Mouse (Mus musculus) heart, postnatal 25 days (tissue): Measurements from ENCODE around the gene Tmem237. TPM values are rescaled to one million over a fixed set of nuclear protein-coding genes. Genes with fewer than 3 reads are reported as not detected.

Experiments used
- DNase-seq: peaks from one replicate; pipeline ENCODE4 v3.0.0; 2022; ENCODE audit warnings: low spot score
- intact Hi-C: fragments of 180-260 bp; cut with DNase I; formaldehyde crosslinking; loops from one replicate; pipeline ENCODE4 v1.15.1; 2025
- total RNA-seq, 2 experiments: library from RNA; stranded (reverse); gene quantifications; 2 replicates each; pipeline ENCODE4 v1.2.3; 2021

Gene Tmem237
- 1 to 10 TPM; 3.8 to 4.0 TPM for total RNA-seq

DNA sequence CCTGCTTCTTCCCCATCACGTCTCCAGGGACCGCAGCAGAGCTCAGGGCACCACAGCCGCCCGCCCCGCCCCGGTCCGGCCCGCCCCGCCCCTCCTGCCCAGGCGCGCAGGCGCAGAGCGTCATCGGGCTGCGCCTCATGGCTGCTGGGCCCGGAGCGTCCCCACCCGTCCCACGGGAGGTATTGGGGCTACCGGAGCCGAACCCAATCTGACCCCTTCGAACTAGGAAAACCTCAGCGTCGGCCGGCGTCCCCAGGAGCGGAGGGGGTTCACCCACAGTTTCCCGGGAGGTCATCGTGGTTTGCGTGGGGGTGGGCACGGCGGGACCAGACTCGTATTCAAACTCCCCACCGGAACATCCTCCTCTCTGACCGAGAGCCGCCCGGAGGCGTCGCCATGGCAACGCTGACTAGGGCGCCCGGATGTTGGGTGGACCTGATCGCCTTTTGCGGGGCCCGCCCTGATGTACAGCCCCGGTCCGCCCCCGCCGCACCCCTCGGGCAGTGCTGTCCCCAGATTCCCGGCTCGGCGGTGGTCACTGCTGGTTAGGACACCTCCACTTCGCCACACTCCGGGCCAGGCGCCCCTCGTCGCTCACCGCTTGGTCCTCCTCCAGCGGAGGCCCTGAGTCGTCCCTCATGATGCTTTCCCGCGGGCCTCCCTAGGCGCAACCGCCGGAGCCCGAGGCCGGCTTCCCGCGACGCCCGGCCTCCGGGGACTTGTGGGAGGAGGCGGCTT is at the start of gene Tmem237:
TSS of gene Tmem237 (minus strand) at position 689 of the 738 bp plus-strand sequence.
- DNase-seq, result peak; percentile 90
- intact Hi-C loops, result loop anchor here (5.0 to 10.0 kb wide), 4 partner anchors 117 to 565 kb away; partner anchors contain the start of genes Als2, Nop58, Stradb and Trak2

DNA sequence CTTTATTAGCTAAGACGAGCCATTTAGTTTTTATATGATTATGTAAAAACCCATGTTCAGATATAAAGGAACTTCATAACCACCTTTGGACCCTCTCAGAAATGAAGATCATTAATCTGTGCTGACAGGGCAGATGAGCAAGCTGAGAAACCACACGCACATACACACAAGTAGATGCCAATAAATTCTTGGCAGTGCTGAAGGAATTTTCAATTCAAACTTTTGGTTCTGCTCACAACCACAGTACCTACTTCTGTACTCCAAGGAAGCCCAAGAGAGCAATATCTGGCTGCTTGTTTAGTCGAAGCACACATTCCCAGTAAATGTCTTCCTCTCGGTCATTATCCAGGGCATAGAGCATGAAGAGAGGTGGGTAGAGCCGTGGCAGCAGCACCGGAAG is 49.4 kb upstream of the Tmem237 start:
- intact Hi-C loops, result no loop called here
- DNase-seq, result no peak

DNA sequence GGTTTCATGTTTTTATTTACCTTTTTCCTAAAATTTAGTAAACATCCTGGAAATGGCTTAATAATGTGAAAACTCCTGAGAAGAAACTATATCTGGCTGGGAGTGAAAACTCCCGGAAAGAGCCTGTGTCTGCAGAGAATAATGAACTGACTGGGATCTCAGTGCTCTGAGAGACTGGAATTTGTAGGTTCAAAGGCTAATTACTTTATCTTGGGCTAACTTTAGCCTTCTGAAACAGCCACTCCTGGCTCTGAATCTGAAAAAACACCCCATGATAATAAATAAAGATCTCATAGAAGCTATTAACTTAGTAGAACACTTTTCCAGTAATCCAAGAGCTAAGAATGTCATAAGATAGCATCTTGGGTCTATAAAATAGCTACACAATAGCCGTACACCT is 48.3 kb upstream of the Tmem237 start:
- DNase-seq, result no peak
- intact Hi-C loops, result no loop called here

DNA sequence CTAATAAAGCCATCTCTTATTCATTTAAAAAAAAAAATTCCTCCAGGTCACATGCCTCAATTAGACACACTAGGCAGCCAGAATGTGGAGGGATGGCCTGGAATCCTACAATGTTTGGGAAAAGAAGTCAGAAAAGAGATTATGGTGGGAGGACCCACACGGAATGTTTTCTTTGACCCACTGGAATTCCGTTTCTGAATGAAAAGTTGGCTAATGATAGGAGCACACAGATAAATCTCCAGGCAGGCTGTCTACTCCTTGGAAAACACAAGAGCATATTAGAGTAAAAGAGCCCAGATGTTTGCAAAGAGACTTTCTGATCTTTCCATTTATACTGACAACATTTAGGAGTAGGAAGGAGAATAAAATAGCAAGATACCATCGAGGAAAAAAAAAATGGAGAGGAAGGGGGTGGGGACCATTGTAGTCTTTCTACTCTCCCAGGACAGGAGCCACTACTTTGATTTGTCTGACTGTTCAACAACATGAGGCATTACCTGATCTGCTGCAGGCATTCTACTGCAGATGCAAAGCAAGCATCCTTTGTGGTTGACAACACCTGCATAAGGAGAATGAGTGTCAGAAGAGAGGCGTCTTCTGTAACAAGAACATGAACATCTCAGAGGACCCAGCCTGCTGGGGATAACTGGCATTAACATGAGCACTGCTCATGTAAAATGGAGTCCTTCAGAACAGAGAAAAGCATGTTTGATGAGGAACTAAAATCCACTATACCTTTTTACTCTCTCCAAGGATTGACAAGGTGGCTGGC is 47.6 kb upstream of the Tmem237 start:
- no peak for DNase-seq
- intact Hi-C loops, result no loop called here

DNA sequence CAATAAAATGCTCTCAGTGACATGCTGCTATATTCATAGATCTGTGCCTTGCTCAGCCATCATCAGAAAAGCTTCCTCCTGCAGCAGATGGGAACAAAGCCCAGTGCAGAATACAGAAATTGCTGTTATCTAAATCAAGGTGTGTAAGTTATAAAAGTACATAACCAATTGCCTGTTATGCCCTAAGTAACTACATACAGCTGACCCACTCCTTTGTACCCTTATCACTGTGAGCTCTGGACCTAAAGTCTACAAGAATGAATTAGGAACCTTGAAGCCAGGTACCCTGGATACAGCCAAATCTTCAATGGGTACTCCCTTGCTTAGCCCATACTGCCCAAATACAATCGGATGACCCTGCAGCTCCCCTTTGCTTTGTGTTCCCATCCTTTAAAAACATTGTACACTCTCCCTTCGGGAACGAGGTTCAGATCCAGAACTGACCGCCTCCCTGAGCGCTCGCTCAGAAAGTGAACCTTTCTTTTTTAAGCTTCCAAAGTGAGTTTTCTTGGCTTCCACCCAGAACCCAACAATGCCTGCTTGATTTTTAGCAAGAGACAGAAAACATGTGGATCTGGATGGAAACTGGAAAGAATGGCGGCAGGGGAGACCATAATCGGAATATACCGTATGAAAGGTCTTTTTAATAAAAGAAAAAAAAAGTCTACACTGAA is 46.2 kb upstream of the Tmem237 start:
- no peak for DNase-seq
- intact Hi-C loops, result no loop called here

DNA sequence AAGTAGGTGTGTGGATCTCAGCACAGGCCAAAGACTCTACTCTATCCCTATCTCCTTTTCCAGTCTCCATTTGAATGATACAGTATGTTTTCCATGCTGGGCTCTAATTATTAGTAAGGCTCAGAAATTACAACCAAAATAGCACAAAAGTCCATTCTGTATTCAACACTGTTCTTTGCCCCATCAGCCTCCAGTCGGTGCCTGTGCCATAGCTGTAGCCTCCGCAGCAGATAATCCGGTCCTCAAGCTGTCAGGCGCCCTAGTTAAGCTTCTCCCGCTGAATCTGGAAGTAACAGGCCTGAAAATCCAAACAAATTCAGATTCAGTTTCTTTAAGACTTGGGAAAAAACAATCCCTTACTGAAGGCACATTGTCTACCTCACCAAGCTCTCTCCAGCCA is 43.7 kb upstream of the Tmem237 start:
- no peak for DNase-seq

DNA sequence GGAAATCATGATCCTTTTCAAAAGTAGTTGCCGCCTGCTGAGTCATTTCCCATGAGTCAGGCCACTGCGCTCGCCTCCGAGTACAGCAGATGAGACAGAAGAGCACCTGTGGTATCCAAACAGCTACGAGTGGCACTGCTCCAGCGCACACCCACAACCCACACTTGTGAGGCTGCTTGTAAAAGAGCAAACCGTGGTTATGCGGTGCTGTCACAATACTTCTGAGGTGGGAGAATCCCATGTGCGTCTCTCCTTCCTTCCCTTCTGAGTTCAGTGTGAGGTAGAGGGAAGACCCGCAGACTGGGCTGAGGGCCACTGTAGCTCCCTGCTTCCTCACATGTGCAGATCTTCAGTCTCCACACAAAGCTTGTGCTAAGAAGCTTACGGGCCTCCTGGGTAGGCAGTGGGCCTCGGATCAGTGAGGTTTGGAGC is 42.8 kb upstream of the Tmem237 start, which contains the start of gene Mpp4:
TSS of gene Mpp4 (minus strand) at position 360 of the 432 bp plus-strand sequence.
- intact Hi-C loops, result no loop called here
- no peak for DNase-seq

More for the DNA sequence above, 43.7 kb upstream of the Tmem237 start:
- intact Hi-C loops, result no loop called here

DNA sequence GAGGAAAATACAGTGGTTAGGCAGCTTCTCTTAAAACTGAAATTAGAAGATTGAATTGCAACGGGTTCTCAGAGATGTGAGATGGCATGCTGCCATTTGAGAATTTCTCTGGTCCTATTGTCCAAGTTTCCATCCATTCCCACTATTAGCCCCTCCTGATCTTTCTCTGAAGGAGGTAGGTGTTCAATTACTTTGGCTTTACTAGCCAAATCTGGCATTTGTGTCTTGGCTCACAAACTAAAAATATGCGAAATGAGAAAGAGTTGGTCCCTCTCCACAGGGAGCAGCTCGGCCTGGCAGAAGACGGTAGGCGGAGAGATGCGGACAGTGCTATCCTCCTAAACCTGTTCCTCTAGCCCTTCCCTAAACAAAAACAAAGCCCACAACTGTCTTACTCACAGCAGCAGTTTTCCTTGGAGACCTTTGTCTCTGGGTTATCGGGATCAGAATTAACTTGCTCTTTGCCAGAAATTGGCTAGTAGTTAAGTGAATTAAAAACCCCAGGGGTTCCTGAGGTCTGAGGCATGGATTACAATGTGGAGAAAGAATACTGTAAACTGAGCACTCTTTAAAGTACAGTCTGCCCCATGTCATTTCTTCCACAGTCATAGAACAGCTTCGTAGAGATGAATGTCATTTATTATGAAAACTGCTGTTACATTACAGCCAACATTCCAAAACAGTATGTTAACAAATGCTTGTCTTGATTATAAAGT is 42.3 kb upstream of the Tmem237 start:
- intact Hi-C loops, result no loop called here
- no peak for DNase-seq

DNA sequence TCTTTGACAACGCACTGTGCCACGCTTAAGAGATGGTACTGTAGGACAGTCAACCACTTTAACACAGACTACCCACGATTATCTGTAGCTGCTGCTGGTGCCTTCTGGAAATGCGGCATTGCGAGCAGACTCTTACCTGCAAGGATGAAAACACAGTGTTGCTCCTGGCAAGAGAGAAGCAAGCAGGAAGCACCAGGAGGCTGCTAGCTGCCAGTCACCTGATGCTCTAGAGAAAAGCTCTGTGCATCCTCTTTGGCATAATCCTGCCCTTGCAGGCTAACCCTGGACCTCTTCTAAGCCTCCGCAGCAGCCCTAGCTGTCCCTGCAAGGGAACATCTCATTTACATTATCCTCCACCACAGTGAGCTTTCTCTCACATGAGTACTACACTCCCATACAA is 41.2 kb upstream of the Tmem237 start:
- no peak for DNase-seq
- intact Hi-C loops, result no loop called here

DNA sequence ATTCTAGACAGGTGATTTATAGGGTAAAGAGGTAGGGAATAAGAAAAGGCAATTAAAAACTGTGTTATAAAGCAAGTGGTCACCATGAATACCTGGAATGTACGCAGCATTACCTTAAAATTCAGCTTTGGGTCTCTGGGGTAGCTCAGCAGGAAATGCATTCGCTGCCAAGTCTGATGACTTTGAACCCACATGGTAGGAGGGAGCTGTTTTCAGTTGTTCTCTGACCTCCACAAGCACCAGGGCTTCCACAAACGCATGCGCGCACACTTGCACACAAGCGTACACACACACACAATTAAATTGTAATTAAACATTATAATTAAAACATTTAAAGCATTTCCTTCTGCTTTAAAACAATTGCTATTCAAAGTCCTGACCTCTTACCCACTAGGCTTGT is 40.7 kb upstream of the Tmem237 start:
- intact Hi-C loops, result no loop called here
- no peak for DNase-seq

DNA sequence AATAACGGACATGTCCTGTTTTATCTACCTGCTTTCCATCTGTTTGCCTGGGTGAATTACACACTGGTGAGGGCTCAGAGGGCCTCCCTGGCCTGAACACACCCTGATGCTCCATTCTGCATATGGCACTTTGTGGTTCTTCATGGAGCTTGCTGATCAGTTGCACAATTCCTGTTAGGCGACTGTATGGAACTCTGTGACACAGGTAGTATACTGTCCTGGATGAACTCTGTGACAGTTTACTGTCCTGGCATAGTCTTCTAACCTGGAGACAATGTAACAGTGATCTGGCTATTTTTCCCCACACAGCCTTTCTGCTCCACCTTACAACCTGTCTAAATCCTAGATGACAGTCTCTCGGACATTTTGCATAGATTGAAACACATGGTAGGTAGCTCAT is 38.9 kb upstream of the Tmem237 start:
- intact Hi-C loops, result no loop called here
- no peak for DNase-seq

DNA sequence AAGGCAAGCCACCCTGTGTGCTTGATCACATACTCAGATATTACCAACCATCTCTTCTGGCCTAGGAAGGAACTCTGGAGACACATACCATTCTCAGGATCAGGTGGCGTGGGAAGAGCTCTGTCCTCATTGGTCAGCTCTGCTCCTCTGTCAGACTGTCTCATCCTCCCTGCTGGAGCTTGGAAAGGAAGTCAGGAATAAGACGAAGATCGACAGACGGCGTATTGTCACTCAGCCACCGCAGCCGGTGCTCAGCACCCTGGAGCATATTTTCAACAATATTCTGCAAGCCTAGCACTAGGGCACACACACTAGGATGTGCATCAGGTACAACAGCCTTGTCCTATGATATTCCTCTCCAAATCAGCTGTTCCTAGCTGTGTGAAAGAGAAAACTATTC is 38.3 kb upstream of the Tmem237 start:
- intact Hi-C loops, result no loop called here
- no peak for DNase-seq

DNA sequence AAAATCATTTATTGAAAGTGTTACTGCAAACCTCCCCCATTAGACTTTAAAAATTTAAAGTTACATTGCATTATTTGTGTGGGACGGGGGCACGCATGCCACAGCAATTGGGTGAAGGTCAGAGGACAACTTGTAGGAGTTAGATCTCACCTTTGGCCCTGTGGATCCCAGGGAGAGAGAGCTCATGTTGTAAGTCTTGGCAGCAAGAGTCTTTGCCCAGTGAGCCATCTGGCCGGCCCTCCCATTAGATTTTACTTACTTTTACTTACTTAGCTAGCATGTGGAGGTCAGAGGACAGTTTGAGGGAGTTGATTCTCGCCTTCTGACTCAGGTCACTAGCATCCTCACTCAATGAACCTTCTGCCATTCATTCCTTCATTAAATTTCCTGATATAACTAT is 37.6 kb upstream of the Tmem237 start:
- intact Hi-C loops, result no loop called here
- DNase-seq, result no peak

DNA sequence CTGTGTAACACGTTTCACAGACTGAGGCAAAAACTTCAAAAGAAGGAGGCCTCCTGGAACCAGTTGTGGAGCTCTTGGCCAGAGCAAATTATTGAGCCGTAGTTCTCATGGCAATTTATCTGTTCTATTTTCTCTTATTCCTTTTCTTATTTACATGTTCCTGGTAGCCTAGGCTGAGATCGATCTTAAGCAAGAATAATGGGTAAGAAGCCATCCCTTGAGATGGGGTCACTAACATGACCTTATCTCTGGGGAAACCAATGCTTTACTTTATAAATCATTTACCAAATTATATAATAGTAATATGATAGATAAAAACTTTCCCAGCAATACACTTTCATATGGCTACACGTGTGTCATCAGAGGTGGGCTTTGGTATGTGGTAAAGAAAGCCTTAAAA is 32.1 kb upstream of the Tmem237 start:
- intact Hi-C loops, result no loop called here
- no peak for DNase-seq

DNA sequence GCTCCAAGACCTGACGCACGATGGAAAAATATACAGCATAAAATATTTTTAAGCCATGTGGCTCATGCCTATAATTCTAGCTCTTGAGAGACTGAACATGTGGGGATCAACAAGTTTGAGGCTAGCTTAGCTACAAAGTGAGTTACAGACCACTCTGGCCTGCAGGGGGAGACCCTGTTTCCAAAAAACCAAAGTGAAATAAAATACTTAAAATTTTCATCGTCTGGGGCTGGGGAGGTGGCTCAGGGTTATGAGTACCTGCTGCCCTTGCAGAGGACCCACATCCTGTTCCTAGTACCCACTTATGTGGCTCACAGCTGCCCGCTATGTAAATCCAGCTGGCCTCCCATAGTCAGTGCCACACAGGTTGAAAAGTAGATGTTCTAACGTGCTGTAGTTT is 30.3 kb upstream of the Tmem237 start:
- DNase-seq, result no peak
- intact Hi-C loops, result no loop called here

DNA sequence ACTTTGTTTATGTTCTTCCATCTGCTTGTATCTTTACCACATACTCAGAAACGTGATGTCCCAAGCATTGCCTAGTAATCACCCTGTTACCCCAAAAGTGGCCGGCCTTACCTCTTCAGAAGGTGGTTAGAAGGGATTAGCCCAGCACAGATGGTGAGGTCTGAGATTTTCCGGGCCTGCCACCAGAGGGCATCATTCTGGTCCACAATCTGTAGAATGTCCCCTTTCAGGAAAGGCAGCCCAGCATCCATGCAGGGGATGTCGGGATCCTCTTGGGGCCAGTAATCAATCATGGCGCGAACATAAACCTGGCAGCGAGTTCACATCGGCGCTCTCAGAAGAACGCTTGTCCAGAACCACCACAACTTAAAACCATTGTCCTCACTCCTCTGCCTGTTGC is 24.3 kb upstream of the Tmem237 start:
- DNase-seq, result no peak
- intact Hi-C loops, result loop anchor here (2.0 to 5.0 kb wide), 2 partner anchors 94 to 132 kb away; no protein-coding TSS in a partner anchor

DNA sequence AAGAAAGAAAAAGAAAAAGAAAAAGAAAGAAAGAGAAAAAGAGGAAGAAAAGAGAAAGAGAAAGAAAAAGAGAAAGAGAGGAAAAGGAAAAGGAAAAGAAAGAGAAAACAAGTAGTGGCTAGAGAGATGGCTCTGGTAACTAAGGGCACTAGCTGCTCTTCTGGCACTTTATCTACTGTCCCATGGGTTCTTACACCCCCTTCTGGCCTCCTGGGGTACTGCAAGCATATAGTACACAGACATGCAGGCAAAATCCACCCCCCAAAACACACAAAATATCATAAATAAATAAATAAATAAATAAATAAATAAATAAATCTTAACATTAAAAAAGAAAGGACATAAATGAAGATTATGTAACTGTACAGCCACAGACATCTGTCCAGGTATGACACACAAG is 22.6 kb upstream of the Tmem237 start:
- intact Hi-C loops, result loop anchor here (2.0 to 5.0 kb wide), 3 partner anchors 74 to 374 kb away; no protein-coding TSS in a partner anchor
- DNase-seq, result no peak

DNA sequence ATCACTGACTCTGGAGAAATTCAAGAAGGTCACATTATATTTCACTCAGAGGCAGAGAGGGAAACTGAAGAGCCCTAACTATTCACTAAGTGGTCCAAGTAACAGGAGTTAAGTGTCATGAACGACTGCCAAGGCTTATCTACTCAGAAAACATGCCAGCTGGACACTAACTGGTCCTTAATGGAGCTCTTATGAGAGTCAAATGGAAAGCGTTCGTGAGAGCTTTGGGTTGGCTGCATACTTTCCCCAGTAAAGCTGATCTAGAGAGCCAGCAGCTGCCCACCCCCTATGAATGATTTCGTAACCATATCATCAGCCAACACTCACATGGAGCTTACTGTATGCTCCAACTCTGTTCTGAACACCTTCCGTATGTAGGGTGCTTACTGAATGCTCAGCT is 14.2 kb upstream of the Tmem237 start:
- DNase-seq, result no peak
- intact Hi-C loops, result no loop called here

DNA sequence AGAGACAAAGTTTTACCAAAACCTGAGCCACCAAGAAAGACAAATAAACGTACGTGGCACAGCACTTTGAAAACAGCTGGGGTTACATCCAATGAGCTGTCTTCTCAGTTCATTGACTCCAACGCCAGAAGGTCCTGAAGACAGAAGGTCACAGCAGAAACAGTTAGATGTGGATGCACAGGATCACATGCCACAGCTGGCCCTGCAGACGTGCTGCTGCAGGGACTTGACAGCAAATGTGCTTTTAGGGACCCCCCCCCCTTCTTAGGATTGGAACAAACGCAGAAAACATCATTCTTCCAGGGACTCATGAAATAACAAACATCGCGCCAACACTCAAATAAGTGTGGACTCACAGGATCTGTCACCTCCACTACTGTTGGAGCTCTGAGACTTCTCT is 8.7 kb upstream of the Tmem237 start:
- intact Hi-C loops, result loop anchor here (10.0 kb wide), 2 partner anchors 224 to 556 kb away; partner anchors contain the start of gene Nop58
- no peak for DNase-seq

DNA sequence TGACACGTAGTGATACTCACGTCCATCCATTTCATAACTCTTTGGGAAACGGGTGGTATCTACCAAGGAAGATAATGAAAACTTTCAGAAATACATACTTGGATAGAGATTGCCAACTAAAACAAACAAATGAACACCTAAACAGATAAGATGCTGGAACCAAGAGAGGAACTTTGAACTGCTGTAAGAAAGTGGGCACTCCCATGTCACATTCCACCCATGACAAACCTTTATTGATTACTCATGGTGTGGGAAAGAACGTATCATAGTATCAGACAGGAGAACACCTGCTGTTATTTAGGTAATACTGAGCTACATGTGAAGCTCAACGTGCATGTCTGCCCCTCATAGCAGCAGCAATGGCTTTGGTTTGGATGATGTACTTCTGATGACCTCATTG is 5.3 kb upstream of the Tmem237 start:
- DNase-seq, result no peak
- intact Hi-C loops, result loop anchor here (10.0 kb wide), 2 partner anchors 221 to 559 kb away; partner anchors contain the start of gene Nop58
